In the genomic region with DNA sequence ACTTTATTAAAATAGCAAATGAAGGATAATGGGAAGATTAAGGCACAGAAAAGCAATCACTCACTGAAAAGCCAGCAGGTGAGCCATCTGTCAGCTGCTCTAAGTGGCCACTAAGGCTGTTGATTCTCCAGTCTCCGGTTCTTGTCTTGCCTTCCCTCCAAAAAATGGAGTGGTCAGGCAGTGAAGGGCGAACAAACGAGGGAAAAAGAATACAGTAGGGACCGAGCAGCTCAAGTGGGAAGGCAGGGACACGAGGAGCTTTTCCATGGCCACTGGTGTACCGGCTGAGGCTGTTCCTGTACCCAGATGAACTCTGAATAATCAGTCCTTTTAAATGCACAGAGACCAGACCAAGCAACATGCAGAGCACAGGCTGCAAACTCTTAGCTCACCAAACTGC, we compare ENCODE assay signal across 21 mouse cellular contexts. TPM values are rescaled to one million over a fixed set of nuclear protein-coding genes. Genes with fewer than 3 reads are reported as not detected.
DNase-seq lines count a peak whose midpoint lies in the region; ATAC-seq and TF ChIP-seq lines count a peak whose summit lies in the region.
"Had no signal": no experiment of that assay in that cellular context is flagged by ENCODE, and none has a peak within 500 bp of the region (broad histone marks: within the 10 kb centered on the region; RNA-seq: fewer than 3 reads in every experiment).

No protein-coding gene starts in this region.

- peak overlapping the region; percentile 57; the same call in 1 of the 2 replicates for H3K27ac ChIP-seq in midbrain, embryonic 11.5 days (ENCODE audit: low read depth, low read length)
- H3K27ac ChIP-seq in midbrain, postnatal 0 days (ENCODE audit: low read depth, low read length), result no peak overlapping the region
- peak overlapping the region; percentile 80 for H3K27ac ChIP-seq in forebrain, embryonic 15.5 days (replicated peaks)
- H3K27ac ChIP-seq: embryonic facial prominence, embryonic 12.5 days; limb, embryonic 15.5 days had no signal

- H3K36me3 ChIP-seq in midbrain, embryonic 11.5 days (ENCODE audit: control insufficient read depth, insufficient read depth, low read length), result no peaks in the 10 kb centered on the region
- no peaks in the 10 kb centered on the region for H3K36me3 ChIP-seq in midbrain, postnatal 0 days (ENCODE audit: insufficient read depth, low read length)
- H3K36me3 ChIP-seq in forebrain, embryonic 15.5 days, result no peaks in the 10 kb centered on the region
- H3K36me3 ChIP-seq: embryonic facial prominence, embryonic 12.5 days; limb, embryonic 15.5 days had no signal

- 32% methylated on average over 6 of the region's 6 CpGs for WGBS in midbrain, embryonic 11.5 days
- WGBS in midbrain, postnatal 0 days, result 27% methylated on average over 6 of the region's 6 CpGs
- WGBS in forebrain, embryonic 15.5 days, result 8% methylated on average over 6 of the region's 6 CpGs

- no peak for DNase-seq in cerebellum, adult 8-10 months
- no peak for DNase-seq in midbrain, embryonic 11.5 days (ENCODE audit: low spot score, missing footprints)
- no peak for DNase-seq in midbrain, postnatal 0 days (ENCODE audit: low spot score)
- peak; percentile 25 for DNase-seq in retina, embryonic 14.5 days (ENCODE audit: low spot score)
- no peak for DNase-seq in thymus, postnatal 14 days
- DNase-seq in frontal cortex, postnatal 14 days (ENCODE audit: low spot score in 2 of 2), result no peak
- DNase-seq: adrenal gland, postnatal 36 days; gastrocnemius, postnatal 10 days; heart, postnatal 4 days; kidney, postnatal 14 days; layer of hippocampus, adult 9-11 months; liver, postnatal 0 days; lung, postnatal 4 days; thymus, postnatal 4 days had no signal

- no peak overlapping the region for H3K4me3 ChIP-seq in midbrain, embryonic 11.5 days (ENCODE audit: low read depth, low read length)
- H3K4me3 ChIP-seq in midbrain, postnatal 0 days (ENCODE audit: low read depth, low read length), result no peak overlapping the region
- H3K4me3 ChIP-seq in forebrain, embryonic 15.5 days, result no peak overlapping the region
- H3K4me3 ChIP-seq: embryonic facial prominence, embryonic 12.5 days; heart, embryonic 12.5 days; limb, embryonic 15.5 days had no signal

- TF ChIP-seq CTCF in midbrain, postnatal 0 days (IDR thresholded peaks at IDR 0.05), result no peak

- H3K9me3 ChIP-seq in midbrain, embryonic 11.5 days (ENCODE audit: control insufficient read depth, low read length), result no peaks in the 10 kb centered on the region
- H3K9me3 ChIP-seq in midbrain, postnatal 0 days (ENCODE audit: low read length), result no peaks in the 10 kb centered on the region
- no peaks in the 10 kb centered on the region for H3K9me3 ChIP-seq in forebrain, embryonic 15.5 days
- H3K9me3 ChIP-seq: embryonic facial prominence, embryonic 12.5 days; heart, embryonic 12.5 days; limb, embryonic 15.5 days had no signal

- no peak overlapping the region for H3K9ac ChIP-seq in midbrain, embryonic 11.5 days (ENCODE audit: low read length)
- H3K9ac ChIP-seq in midbrain, postnatal 0 days (replicated peaks; ENCODE audit: low read length, poor library complexity, severe bottlenecking), result no peak overlapping the region
- H3K9ac ChIP-seq in forebrain, embryonic 15.5 days (replicated peaks), result no peak overlapping the region
- H3K9ac ChIP-seq: embryonic facial prominence, embryonic 12.5 days; heart, embryonic 12.5 days; limb, embryonic 15.5 days; liver, postnatal 0 days had no signal

- ATAC-seq in cerebellum, adult (ENCODE audit: insufficient number of reproducible peaks, low FRiP score, low TSS enrichment), result peak; percentile 46; the same call in 1 of the 2 replicates
- no peak for ATAC-seq in midbrain, embryonic 11.5 days (ENCODE audit: low FRiP score)
- ATAC-seq in midbrain, postnatal 0 days (ENCODE audit: low FRiP score), result no peak
- ATAC-seq in forebrain, embryonic 15.5 days (replicated peaks), result peak; percentile 17; the same call in 1 of the 2 replicates
- ATAC-seq: activated CD4-positive, CD25-positive, alpha-beta regulatory T cell, adult 4 months; intestine, postnatal 0 days; liver, postnatal 0 days had no signal

- H3K4me1 ChIP-seq in midbrain, embryonic 11.5 days (ENCODE audit: control insufficient read depth, insufficient read depth, low read length), result peaks cover 25% of the 10 kb centered on the region
- H3K4me1 ChIP-seq in midbrain, postnatal 0 days (ENCODE audit: insufficient read depth, low read length), result no peaks in the 10 kb centered on the region
- peaks cover 42% of the 10 kb centered on the region for H3K4me1 ChIP-seq in forebrain, embryonic 15.5 days

- no peaks in the 10 kb centered on the region for H3K27me3 ChIP-seq in midbrain, embryonic 11.5 days (ENCODE audit: control insufficient read depth, insufficient read depth, low read length)
- H3K27me3 ChIP-seq in midbrain, postnatal 0 days (ENCODE audit: insufficient read depth, low read length), result no peaks in the 10 kb centered on the region
- H3K27me3 ChIP-seq in forebrain, embryonic 15.5 days, result no peaks in the 10 kb centered on the region
- H3K27me3 ChIP-seq: embryonic facial prominence, embryonic 12.5 days; heart, embryonic 12.5 days; limb, embryonic 15.5 days had no signal

- H3K4me2 ChIP-seq in midbrain, embryonic 11.5 days, result no peak overlapping the region
- no peak overlapping the region for H3K4me2 ChIP-seq in midbrain, postnatal 0 days (ENCODE audit: low read depth, low read length, poor library complexity, severe bottlenecking)
- 0 out of 2 replicates have a peak overlapping the region, but pooled peaks have one; percentile 3 for H3K4me2 ChIP-seq in forebrain, embryonic 15.5 days (replicated peaks)
- H3K4me2 ChIP-seq: embryonic facial prominence, embryonic 12.5 days; heart, embryonic 12.5 days; limb, embryonic 15.5 days had no signal

RNA-seq across cellular contexts. Expression of a gene that starts 54.8 kb away (rescaled TPM):
- polyA plus RNA-seq in midbrain, embryonic 11.5 days (2014; fragmentation: Nextera tagmentation; extraction: Ambion mirVana), result 34.7 and 42.7 TPM in 2 replicates
- 2.4 and 4.0 TPM in 2 replicates for total RNA-seq in midbrain, postnatal 0 days (2014; rRNA removed)
- polyA plus RNA-seq in midbrain, postnatal 0 days (2015; fragmentation: Nextera tagmentation; extraction: Ambion mirVana), result 2.1 and 2.7 TPM in 2 replicates
- 9.9 and 11.6 TPM in 2 replicates for polyA plus RNA-seq in forebrain, embryonic 15.5 days (2015; fragmentation: Nextera tagmentation; extraction: Ambion mirVana)

Comparison
In these comparisons a context has a peak if more than half of its experiments do, and no peak if none do; other contexts are left out.
1. ATAC-seq: peak in cerebellum, adult (single experiment) and forebrain, embryonic 15.5 days (single experiment); none in midbrain, embryonic 11.5 days (single experiment) and midbrain, postnatal 0 days (single experiment).